Mouse (Mus musculus): ENCODE data around the gene Dclre1b.

Gene Dclre1b

DNA sequence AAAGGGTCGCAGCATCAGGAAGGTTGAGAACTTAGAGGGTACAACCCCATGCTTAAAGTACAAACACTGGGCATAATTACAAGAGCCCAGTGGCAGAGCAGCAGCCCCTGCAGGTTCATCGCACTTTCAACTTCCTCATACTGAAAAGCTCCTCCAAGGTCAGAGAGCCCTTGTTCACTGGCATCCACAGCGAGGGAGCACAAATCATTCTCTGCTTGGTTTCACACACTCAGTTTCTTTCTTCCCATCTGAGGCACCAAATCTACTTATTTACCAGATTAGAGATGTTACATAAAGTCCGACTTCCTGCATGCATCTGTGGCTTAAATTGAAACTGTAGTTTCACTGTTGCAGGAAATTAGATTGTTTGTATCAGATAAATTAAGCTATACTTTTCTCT, 36.4 kb downstream of the Dclre1b start:
- in situ Hi-C loops (cut with MboI) = no loop called here

DNA sequence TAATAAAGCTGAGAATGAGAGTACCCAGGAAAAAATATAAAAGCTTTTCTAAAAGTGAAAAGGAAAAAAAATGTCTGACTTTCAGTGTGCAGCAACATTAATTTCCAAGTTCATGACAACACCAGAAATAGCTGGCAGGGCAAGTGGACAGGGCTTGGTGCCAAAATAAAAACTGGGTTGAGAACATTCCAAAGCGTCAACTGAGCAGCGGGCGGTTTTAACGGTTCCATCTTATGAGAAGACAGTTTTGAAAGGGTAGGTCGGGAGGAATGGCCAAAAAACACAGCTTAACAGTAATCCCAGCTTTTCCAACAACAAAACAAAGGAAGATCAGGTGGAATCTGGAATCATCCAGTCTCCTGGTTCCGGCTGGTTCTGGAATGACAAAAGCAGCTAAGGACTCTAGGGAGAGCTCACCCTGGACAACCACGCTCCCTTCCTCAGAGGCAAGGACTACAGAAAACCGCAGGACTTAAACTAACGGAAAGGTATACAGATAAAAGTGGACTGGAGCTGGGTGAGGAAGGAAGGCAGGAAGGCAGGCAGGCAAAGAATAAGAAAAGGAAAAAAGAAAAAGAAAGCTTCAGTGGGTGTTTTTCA, 37.6 kb downstream of the Dclre1b start:
- in situ Hi-C loops (cut with MboI) = no loop called here

DNA sequence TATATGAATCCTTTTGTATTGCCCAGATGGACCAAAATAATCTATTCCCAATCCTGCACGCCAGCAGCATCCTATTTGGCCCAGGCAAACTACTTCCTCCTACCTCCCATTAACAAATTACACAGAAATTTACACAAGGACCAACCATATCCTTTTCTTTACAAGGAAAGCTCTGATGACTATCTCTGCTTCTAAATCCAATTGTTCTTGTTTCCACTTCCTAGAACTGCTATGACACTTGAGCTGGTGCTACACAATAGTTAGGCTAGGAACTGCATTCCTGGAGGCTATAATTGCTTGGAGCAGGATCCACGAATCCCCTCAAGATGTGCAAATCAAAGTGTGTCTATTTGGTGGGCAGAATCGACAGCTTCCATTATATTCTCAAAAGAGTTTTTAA, 42.5 kb downstream of the Dclre1b start:
- in situ Hi-C loops (cut with MboI) = no loop called here

DNA sequence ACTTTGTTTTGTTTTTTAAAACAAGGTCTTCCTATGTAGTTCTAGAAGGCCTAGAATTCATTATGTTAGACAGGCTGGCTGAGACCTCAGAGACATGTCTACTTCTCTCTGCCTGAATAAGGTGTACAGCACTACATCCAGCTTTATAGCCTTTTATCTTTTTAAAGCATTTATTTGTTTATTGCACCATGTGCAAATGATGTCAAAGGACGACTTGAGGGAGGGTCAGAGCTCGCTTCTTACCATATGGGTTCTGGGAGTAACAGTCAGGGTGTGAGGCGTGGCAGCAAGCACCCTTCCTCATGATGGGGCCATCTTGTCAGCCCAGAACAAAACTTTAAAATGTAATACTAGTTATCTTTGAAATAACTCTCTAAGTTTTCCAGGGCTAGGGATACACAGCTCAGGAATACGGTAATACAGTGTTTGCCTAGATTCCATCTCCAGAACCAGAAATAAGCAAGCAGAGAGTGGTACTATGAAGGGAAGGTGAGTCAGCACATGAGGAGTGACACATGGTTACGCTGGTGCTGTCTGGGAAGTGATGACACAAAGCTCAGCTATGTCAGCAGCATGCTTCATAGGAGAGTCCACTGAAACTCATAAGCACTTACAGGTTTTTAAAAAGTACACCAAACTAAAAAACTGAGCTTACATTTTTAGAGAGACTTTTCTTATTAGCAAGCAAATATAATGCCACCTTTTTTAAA, 49.8 kb downstream of the Dclre1b start:
- in situ Hi-C loops (cut with MboI) = no loop called here

DNA sequence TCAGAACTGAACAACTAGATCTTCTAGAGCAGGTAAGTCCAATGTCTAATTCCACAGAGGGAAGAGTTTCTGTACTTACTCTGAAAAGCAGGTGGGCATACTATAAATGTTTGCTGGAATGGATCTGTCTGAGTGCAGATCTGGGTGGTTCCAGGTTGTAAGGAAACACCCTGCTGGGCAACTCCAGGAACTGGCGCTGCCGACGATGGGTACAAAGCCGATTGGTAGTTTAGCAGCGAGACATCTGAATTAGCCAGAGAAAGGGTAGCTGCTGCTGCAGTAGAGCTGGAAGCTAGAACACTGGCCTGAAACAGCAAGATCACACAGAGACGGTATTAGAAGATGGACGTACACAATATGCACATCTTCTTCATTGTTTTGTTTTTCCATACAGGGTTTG, 50.8 kb downstream of the Dclre1b start:
- in situ Hi-C loops (cut with MboI) = no loop called here

DNA sequence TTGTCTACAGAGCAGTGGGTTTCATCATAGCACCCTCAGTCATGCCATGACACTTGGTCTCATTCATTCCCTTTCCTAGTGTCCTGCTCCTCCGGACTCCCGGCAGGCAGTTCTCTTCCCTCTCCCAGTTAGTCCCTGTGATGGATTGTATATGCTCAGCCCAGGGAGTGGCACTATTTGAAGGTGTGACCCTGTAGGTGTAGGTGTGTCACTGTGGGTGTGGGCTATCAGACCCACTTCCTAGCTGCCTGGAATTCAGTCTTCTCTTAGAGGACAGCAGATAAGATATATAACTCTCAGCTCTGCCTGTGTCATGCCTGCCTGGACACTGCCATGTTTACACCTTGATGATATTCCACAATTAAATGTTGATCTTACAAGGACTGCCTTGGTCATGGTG, 52.3 kb downstream of the Dclre1b start:
- in situ Hi-C loops (cut with MboI) = no loop called here

DNA sequence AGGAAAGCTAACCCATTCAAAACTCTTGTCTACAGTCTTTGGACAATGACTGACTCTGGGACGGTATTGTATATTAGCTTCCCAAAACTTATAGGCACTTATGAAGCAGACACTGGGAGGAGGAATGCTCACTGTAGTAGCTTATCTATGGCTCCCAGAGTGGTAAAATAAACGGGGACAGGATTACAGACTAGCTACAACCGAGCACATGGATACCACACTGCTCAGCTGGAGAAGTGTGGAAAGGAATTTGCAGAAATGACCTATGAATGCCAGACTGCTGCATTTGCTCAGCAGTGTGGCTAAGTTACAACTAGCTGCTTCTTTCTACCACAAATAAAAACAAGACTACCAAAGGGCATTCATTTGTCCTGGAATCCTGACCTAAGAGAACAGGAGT, 53.9 kb downstream of the Dclre1b start:
- in situ Hi-C loops (cut with MboI) = no loop called here

DNA sequence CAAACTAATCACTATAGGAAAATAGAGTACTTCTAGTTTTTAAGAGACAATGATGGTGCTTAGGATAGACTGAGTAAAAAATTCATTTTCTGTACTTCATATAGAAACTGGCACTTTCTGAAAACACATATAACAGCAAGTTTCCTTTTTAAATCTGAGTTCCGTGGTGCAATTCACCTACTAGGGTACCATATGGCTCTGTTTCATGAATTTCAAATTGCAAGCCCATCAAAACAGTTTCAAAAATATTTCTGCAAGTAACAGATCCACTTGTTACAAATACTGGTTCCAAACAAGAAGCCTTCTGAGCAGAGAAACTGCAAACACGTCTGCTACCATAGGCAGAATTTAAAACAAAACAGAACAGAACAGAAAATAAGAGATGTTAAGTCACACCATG, 57.7 kb downstream of the Dclre1b start:
- in situ Hi-C loops (cut with MboI) = no loop called here

All from mature B cell (primary cell).